Mouse (Mus musculus) CH12.LX (cell line): Measurements from ENCODE around the gene Plekhj1.

Experiments
- CTCF ChIP-seq, 2 experiments: IDR thresholded peaks in 1 of 2; conservative IDR thresholded peaks in 1 of 2; 2 replicates each; pipeline ENCODE4 v1.5.1; 2011 to 2012; ENCODE audit warnings: low read depth in 2 of 2, low read length in 2 of 2, improper control_type of control experiment in 1 of 2, inconsistent platforms in 1 of 2, mild to moderate bottlenecking in 1 of 2, moderate library complexity in 1 of 2
- ELF1 ChIP-seq: IDR thresholded peaks from 2 replicates; pipeline ENCODE4 v1.6.1; 2014; ENCODE audit warnings: low read depth, mild to moderate bottlenecking, inconsistent platforms, low read length, improper control_type of control experiment
- EP300 ChIP-seq: IDR thresholded peaks from 2 replicates; pipeline ENCODE4 v1.6.1; 2011; ENCODE audit warnings: low read length, improper control_type of control experiment
- MEF2A ChIP-seq: IDR thresholded peaks from 2 replicates; pipeline ENCODE4 v1.6.1; 2014; ENCODE audit warnings: low read depth, mild to moderate bottlenecking, inconsistent platforms, low read length, improper control_type of control experiment, borderline replicate concordance
- MYC ChIP-seq: IDR thresholded peaks from 2 replicates; pipeline ENCODE4 v1.6.1; 2011; ENCODE audit warnings: low read depth, mild to moderate bottlenecking, improper control_type of control experiment, low read length
- PAX5 ChIP-seq: IDR thresholded peaks from 2 replicates; pipeline ENCODE4 v1.6.1; 2012; ENCODE audit warnings: low read length, inconsistent platforms, mixed read lengths
- POLR2A ChIP-seq: IDR thresholded peaks from 2 replicates; pipeline ENCODE4 v1.6.1; 2011; ENCODE audit warnings: low read depth, mild to moderate bottlenecking, improper control_type of control experiment, low read length
- POLR2AphosphoS2 ChIP-seq: IDR thresholded peaks from 2 replicates; pipeline ENCODE4 v1.6.1; 2011; ENCODE audit warnings: low read depth, low read length, improper control_type of control experiment
- RCOR1 ChIP-seq: conservative IDR thresholded peaks from 2 replicates; pipeline ENCODE4 v1.6.1; 2012; ENCODE audit warnings: low read depth, mild to moderate bottlenecking, inconsistent platforms, low read length, improper control_type of control experiment
- SIN3A ChIP-seq: IDR thresholded peaks from 2 replicates; pipeline ENCODE4 v1.6.1; 2012; ENCODE audit warnings: low read length, improper control_type of control experiment, inconsistent platforms
- SMC3 ChIP-seq: IDR thresholded peaks from 2 replicates; pipeline ENCODE4 v1.6.1; 2011; ENCODE audit warnings: low read depth, low read length, improper control_type of control experiment
- UBTF ChIP-seq: IDR thresholded peaks from 2 replicates; pipeline ENCODE4 v1.6.1; 2012; ENCODE audit warnings: low read depth, mild to moderate bottlenecking, inconsistent platforms, low read length, improper control_type of control experiment, moderate library complexity
- ZNF384 ChIP-seq: IDR thresholded peaks from 2 replicates; pipeline ENCODE4 v1.6.1; 2012; ENCODE audit warnings: low read depth, low read length, improper control_type of control experiment, inconsistent platforms

DNA sequence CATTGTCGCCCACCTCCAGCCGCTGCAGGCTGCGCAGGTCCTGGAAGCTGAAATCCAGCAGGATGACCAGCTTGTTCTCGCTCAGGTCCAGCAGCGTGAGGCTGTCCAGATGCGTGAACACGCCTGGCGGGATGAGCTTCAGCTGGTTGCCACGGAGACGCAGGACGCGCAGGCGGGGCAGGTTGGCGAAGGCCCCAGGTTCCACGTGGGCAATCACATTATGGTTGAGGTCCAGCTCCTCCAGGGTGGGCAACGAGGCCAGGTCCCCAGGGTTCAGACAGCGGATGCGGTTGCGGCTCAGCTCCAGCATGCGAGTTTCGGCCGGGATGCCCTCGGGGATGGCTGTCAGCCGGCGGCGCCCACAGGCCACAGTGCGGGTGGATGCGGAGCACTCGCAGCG lies 37.2 kb upstream of the Plekhj1 start:
- TF ChIP-seq ELF1 (no peak), EP300 (no peak), CTCF (conservative IDR thresholded peaks at IDR 0.05 in 1 of 2, IDR thresholded peaks at IDR 0.05 in 1 of 2; ENCODE audit: low read depth in 2 of 2, low read length in 2 of 2) (no peak), POLR2A (no peak), SMC3 (no peak), RCOR1 (no peak), MEF2A (no peak), SIN3A (no peak), PAX5 (no peak), ZNF384 (no peak), UBTF (no peak), MYC (no peak), POLR2AphosphoS2 (no peak)
